Comparison of ENCODE assay signal across 16 mouse cellular contexts in genomic region chr13:15078635-15079094, GRCm38 (mm10).
DNase-seq lines count a peak whose midpoint lies in the region; ATAC-seq lines count a peak whose summit lies in the region.
"Had no signal": no experiment of that assay in that cellular context is flagged by ENCODE, and none has a peak within 500 bp of the region (broad histone marks: within the 10 kb centered on the region; RNA-seq: fewer than 3 reads in every experiment).

No protein-coding gene starts in this region.

- H3K27ac ChIP-seq in neural tube, embryonic 12.5 days: no peak overlapping the region
- H3K27ac ChIP-seq in hindbrain, embryonic 16.5 days (ENCODE audit: low read depth, low read length): no peak overlapping the region
- H3K27ac ChIP-seq in neural tube, embryonic 15.5 days (replicated peaks): no peak overlapping the region

- H3K4me2 ChIP-seq in neural tube, embryonic 12.5 days (replicated peaks): no peak overlapping the region
- H3K4me2 ChIP-seq in hindbrain, embryonic 16.5 days (ENCODE audit: low read length): no peak overlapping the region
- no peak overlapping the region for H3K4me2 ChIP-seq in neural tube, embryonic 15.5 days
- H3K4me2 ChIP-seq: liver, embryonic 11.5 days; midbrain, embryonic 11.5 days had no signal

- H3K27me3 ChIP-seq in neural tube, embryonic 12.5 days (replicated peaks): no peaks in the 10 kb centered on the region
- H3K27me3 ChIP-seq in hindbrain, embryonic 16.5 days (replicated peaks; ENCODE audit: control insufficient read depth, insufficient read depth, low read length): no peaks in the 10 kb centered on the region
- no peaks in the 10 kb centered on the region for H3K27me3 ChIP-seq in neural tube, embryonic 15.5 days (replicated peaks)
- H3K27me3 ChIP-seq: CH12.LX had no signal

- no peaks in the 10 kb centered on the region for H3K4me1 ChIP-seq in neural tube, embryonic 12.5 days
- H3K4me1 ChIP-seq in hindbrain, embryonic 16.5 days (ENCODE audit: control insufficient read depth, insufficient read depth, low read depth, low read length): no peaks in the 10 kb centered on the region; the same call in 1 of the 2 replicates
- no peaks in the 10 kb centered on the region for H3K4me1 ChIP-seq in neural tube, embryonic 15.5 days

- peak; percentile 3 for DNase-seq in layer of hippocampus, adult 11-12 months (ENCODE audit: low spot score)
- no peak for DNase-seq in layer of hippocampus, postnatal 10 days (ENCODE audit: low spot score in 2 of 2)
- DNase-seq in neural tube, embryonic 10.5 days (ENCODE audit: extremely low spot score, low spot score): no peak
- DNase-seq in frontal cortex, postnatal 10 days (ENCODE audit: low spot score in 2 of 2): no peak
- DNase-seq: adrenal gland, postnatal 10 days; cerebellum, adult 11 months; kidney, adult 8-10 months; thymus, adult 2 months had no signal

- no peak overlapping the region for H3K4me3 ChIP-seq in neural tube, embryonic 12.5 days
- H3K4me3 ChIP-seq in hindbrain, embryonic 16.5 days (ENCODE audit: low read length): no peak overlapping the region
- no peak overlapping the region for H3K4me3 ChIP-seq in neural tube, embryonic 15.5 days (replicated peaks)

- WGBS in neural tube, embryonic 12.5 days: 76% methylated on average over 2 of the region's 2 CpGs
- WGBS in hindbrain, embryonic 16.5 days: 74% methylated on average over 2 of the region's 2 CpGs
- WGBS in neural tube, embryonic 15.5 days: 76% methylated on average over 2 of the region's 2 CpGs

- H3K36me3 ChIP-seq in neural tube, embryonic 12.5 days: no peaks in the 10 kb centered on the region
- H3K36me3 ChIP-seq in hindbrain, embryonic 16.5 days (ENCODE audit: control insufficient read depth, insufficient read depth, low read length): no peaks in the 10 kb centered on the region
- H3K36me3 ChIP-seq in neural tube, embryonic 15.5 days: no peaks in the 10 kb centered on the region

- no peaks in the 10 kb centered on the region for H3K9me3 ChIP-seq in neural tube, embryonic 12.5 days
- H3K9me3 ChIP-seq in hindbrain, embryonic 16.5 days (ENCODE audit: control insufficient read depth, low read length): no peaks in the 10 kb centered on the region
- no peaks in the 10 kb centered on the region for H3K9me3 ChIP-seq in neural tube, embryonic 15.5 days (replicated peaks)

- ATAC-seq in neural tube, embryonic 12.5 days (ENCODE audit: low FRiP score, low read depth): 0 out of 2 replicates have a peak, but pooled peaks have one; percentile 50
- peak; percentile 80 for ATAC-seq in hindbrain, embryonic 16.5 days
- peak; percentile 57; the same call in 1 of the 2 replicates for ATAC-seq in neural tube, embryonic 15.5 days (ENCODE audit: low FRiP score)
- no peak for ATAC-seq in activated CD4-positive, CD25-positive, alpha-beta regulatory T cell, adult 4 months
- ATAC-seq: Patski had no signal

- no peak overlapping the region for H3K9ac ChIP-seq in neural tube, embryonic 12.5 days
- no peak overlapping the region for H3K9ac ChIP-seq in hindbrain, embryonic 16.5 days (ENCODE audit: low read depth, low read length)
- no peak overlapping the region for H3K9ac ChIP-seq in neural tube, embryonic 15.5 days (replicated peaks)
